Comparison of ENCODE assay signal across 21 mouse cellular contexts in genomic region chr6:115335536-115335935, GRCm38 (mm10). TPM values are rescaled to one million over a fixed set of nuclear protein-coding genes. Genes with fewer than 3 reads are reported as not detected.
DNase-seq lines count a peak whose midpoint lies in the region; ATAC-seq lines count a peak whose summit lies in the region.
"Had no signal": no experiment of that assay in that cellular context is flagged by ENCODE, and none has a peak within 500 bp of the region (broad histone marks: within the 10 kb centered on the region; RNA-seq: fewer than 3 reads in every experiment).

No protein-coding gene starts in this region.

- H3K4me2 ChIP-seq in kidney, embryonic 14.5 days (replicated peaks; ENCODE audit: low read depth, low read length): no peak overlapping the region
- no peak overlapping the region for H3K4me2 ChIP-seq in intestine, embryonic 16.5 days (ENCODE audit: low read depth, low read length)
- H3K4me2 ChIP-seq: forebrain, embryonic 13.5 days; heart, embryonic 13.5 days; hindbrain, embryonic 12.5 days had no signal

- ATAC-seq in kidney, embryonic 14.5 days (ENCODE audit: low FRiP score, low TSS enrichment): no peak
- no peak for ATAC-seq in intestine, embryonic 16.5 days
- ATAC-seq: forebrain, embryonic 13.5 days; forebrain, postnatal 0 days; hindbrain, embryonic 16.5 days; inflammation-experienced regulatory T-cells, adult 6 months had no signal

- 89% methylated on average over 6 of the region's 6 CpGs for WGBS in macrophage (ENCODE audit: missing documents)
- WGBS in kidney, embryonic 14.5 days: 34% methylated on average over 6 of the region's 6 CpGs
- WGBS in intestine, embryonic 16.5 days: 46% methylated on average over 6 of the region's 6 CpGs

- H3K36me3 ChIP-seq in macrophage (ENCODE audit: inconsistent target): no peaks in the 10 kb centered on the region
- no peaks in the 10 kb centered on the region for H3K36me3 ChIP-seq in kidney, embryonic 14.5 days (ENCODE audit: control insufficient read depth, insufficient read depth, low read length)
- H3K36me3 ChIP-seq in intestine, embryonic 16.5 days (ENCODE audit: control insufficient read depth, insufficient read depth, low read length): no peaks in the 10 kb centered on the region
- H3K36me3 ChIP-seq: embryonic facial prominence, embryonic 10.5 days; heart, embryonic 13.5 days; hindbrain, embryonic 12.5 days had no signal

- H3K4me1 ChIP-seq in kidney, embryonic 14.5 days (ENCODE audit: control insufficient read depth, insufficient read depth, low read length): no peaks in the 10 kb centered on the region
- peaks cover 7% of the 10 kb centered on the region; the same call in 1 of the 2 replicates for H3K4me1 ChIP-seq in intestine, embryonic 16.5 days (ENCODE audit: control insufficient read depth, insufficient read depth, low read length)
- H3K4me1 ChIP-seq: forebrain, embryonic 13.5 days had no signal

- H3K4me3 ChIP-seq in macrophage (ENCODE audit: inconsistent target): no peak overlapping the region
- no peak overlapping the region for H3K4me3 ChIP-seq in kidney, embryonic 14.5 days (ENCODE audit: low read length)
- H3K4me3 ChIP-seq in intestine, embryonic 16.5 days (ENCODE audit: low read length): no peak overlapping the region
- H3K4me3 ChIP-seq: embryonic facial prominence, embryonic 10.5 days; forebrain, embryonic 13.5 days; heart, embryonic 13.5 days; hindbrain, embryonic 12.5 days had no signal

- H3K27me3 ChIP-seq in kidney, embryonic 14.5 days (ENCODE audit: control insufficient read depth, insufficient read depth, low read length): no peaks in the 10 kb centered on the region
- H3K27me3 ChIP-seq in intestine, embryonic 16.5 days (replicated peaks; ENCODE audit: control insufficient read depth, insufficient read depth, low read length): no peaks in the 10 kb centered on the region
- H3K27me3 ChIP-seq: CH12.LX; forebrain, embryonic 13.5 days; hindbrain, embryonic 12.5 days had no signal

- peak; percentile 30 for DNase-seq in heart, adult 11 months
- DNase-seq in heart, adult 9 months (ENCODE audit: low spot score in 2 of 2): no peak
- DNase-seq in WW6 (ENCODE audit: low read depth, low spot score): peak; percentile 16
- DNase-seq in urinary bladder, postnatal 10 days (ENCODE audit: low spot score): no peak
- DNase-seq: adrenal gland, postnatal 10 days; cerebellum, adult 2 months; cerebellum, postnatal 10 days; forebrain, postnatal 0 days; gastrocnemius, postnatal 14 days; heart, postnatal 36 days; kidney, adult 11 months had no signal

- H3K9me3 ChIP-seq in kidney, embryonic 14.5 days (ENCODE audit: control insufficient read depth, low read length): no peaks in the 10 kb centered on the region
- no peaks in the 10 kb centered on the region for H3K9me3 ChIP-seq in intestine, embryonic 16.5 days (ENCODE audit: control insufficient read depth, low read length)
- H3K9me3 ChIP-seq: embryonic facial prominence, embryonic 10.5 days; forebrain, embryonic 13.5 days; heart, embryonic 13.5 days; hindbrain, embryonic 12.5 days had no signal

- H3K9ac ChIP-seq in kidney, embryonic 14.5 days (ENCODE audit: low read depth, low read length): no peak overlapping the region
- H3K9ac ChIP-seq in intestine, embryonic 16.5 days (ENCODE audit: low read depth, low read length): no peak overlapping the region
- H3K9ac ChIP-seq: forebrain, embryonic 13.5 days; forebrain, postnatal 0 days; heart, embryonic 13.5 days; hindbrain, embryonic 12.5 days had no signal

- H3K79me2 ChIP-seq in macrophage (ENCODE audit: inconsistent target): no peaks in the 10 kb centered on the region

- peak overlapping the region; percentile 58; the same call in 1 of the 2 replicates for H3K27ac ChIP-seq in macrophage
- no peak overlapping the region for H3K27ac ChIP-seq in kidney, embryonic 14.5 days (ENCODE audit: low read depth, low read length)
- no peak overlapping the region for H3K27ac ChIP-seq in intestine, embryonic 16.5 days (ENCODE audit: low read length)
- H3K27ac ChIP-seq: embryonic facial prominence, embryonic 10.5 days; forebrain, embryonic 13.5 days; heart, embryonic 13.5 days; hindbrain, embryonic 12.5 days had no signal

RNA-seq across cellular contexts. Expression of gene Pparg, which starts 25.2 kb away (rescaled TPM):
- total RNA-seq in macrophage (2018; cell fraction: chromatin; rRNA removed): 10 to 100 TPM in 22 of 26 experiments, 1 to 10 TPM in 4; 3.8 to 99.8 (median 24.1) TPM
- total RNA-seq in macrophage (2018; cell fraction: cytosol; rRNA removed): 10 to 100 TPM; 14.0 to 86.4 (median 26.8) TPM
- 10 to 100 TPM in 24 of 26 experiments, 1 to 10 TPM in 2; 6.7 to 96.1 (median 20.6) TPM for total RNA-seq in macrophage (2018; cell fraction: nucleus; rRNA removed)
- polyA plus RNA-seq in macrophage (2018): 36.4 to 80.3 TPM (median 54.9 TPM) in 3 replicates
- 3.9 and 4.6 TPM in 2 replicates for polyA plus RNA-seq in kidney, embryonic 14.5 days (2014; fragmentation: Nextera tagmentation; extraction: Ambion mirVana)
- polyA plus RNA-seq in intestine, embryonic 16.5 days (2015; fragmentation: Nextera tagmentation; extraction: Ambion mirVana): 13.4 and 13.9 TPM in 2 replicates
- total RNA-seq: CH12.LX had no signal
- polyA plus RNA-seq: forebrain, embryonic 13.5 days had no signal

Comparison
In these comparisons a context has a peak if more than half of its experiments do, and no peak if none do; other contexts are left out.
1. DNase-seq: peak in heart, adult 11 months (single experiment) and WW6 (single experiment); none in heart, adult 9 months (0 of 2) and urinary bladder, postnatal 10 days (single experiment).